Mouse (Mus musculus) intestine, embryonic 14.5 days (tissue): Measurements from ENCODE around the gene Usp4. TPM values are rescaled to one million over a fixed set of nuclear protein-coding genes. Genes with fewer than 3 reads are reported as not detected.

Experiments
- ATAC-seq: fragments of 200-750 bp; cut with Nextera tagmentation; replicated peaks from 2 replicates; pipeline ENCODE4 v1.8.0; 2017; ENCODE audit warnings: low read depth, moderate number of reproducible peaks, moderate TSS enrichment, moderate library complexity; ENCODE audit not compliant: low FRiP score, low TSS enrichment
- DNase-seq: peaks from one replicate; pipeline ENCODE4 v3.0.0-alpha.2; 2018; ENCODE audit warnings: low spot score
- H3K27ac ChIP-seq: fragments of 300-500 bp; sonication (generic); 2 replicates; pipeline ENCODE4 v1.5.1; 2014; ENCODE audit warnings: low read depth, mild to moderate bottlenecking, control low read depth
- H3K27me3 ChIP-seq: fragments of 300-500 bp; sonication (generic); replicated peaks from 2 replicates; pipeline ENCODE4 v1.6.1; 2014; ENCODE audit warnings: low read length, control low read depth; ENCODE audit not compliant: control insufficient read depth, insufficient read depth
- H3K36me3 ChIP-seq: fragments of 300-500 bp; sonication (generic); 2 replicates; pipeline ENCODE4 v1.6.1; 2014; ENCODE audit warnings: low read length, control low read depth; ENCODE audit not compliant: control insufficient read depth, insufficient read depth
- H3K4me1 ChIP-seq: fragments of 300-500 bp; sonication (generic); replicated peaks from 2 replicates; pipeline ENCODE4 v1.6.1; 2014; ENCODE audit warnings: low read length, control low read depth, mixed read lengths; ENCODE audit not compliant: control insufficient read depth, insufficient read depth
- H3K4me2 ChIP-seq: fragments of 300-500 bp; sonication (generic); 2 replicates; pipeline ENCODE4 v1.6.1; 2014; ENCODE audit warnings: low read length
- H3K4me3 ChIP-seq: fragments of 300-500 bp; sonication (generic); 2 replicates; pipeline ENCODE4 v1.5.1; 2014; ENCODE audit warnings: low read depth, low read length, control low read depth, mixed read lengths
- H3K9ac ChIP-seq: fragments of 300-500 bp; sonication (generic); 2 replicates; pipeline ENCODE4 v1.6.1; 2014; ENCODE audit warnings: mild to moderate bottlenecking, low read length
- H3K9me3 ChIP-seq: fragments of 300-500 bp; sonication (generic); 2 replicates; pipeline ENCODE4 v1.6.1; 2016; ENCODE audit warnings: low read length, control low read depth; ENCODE audit not compliant: control insufficient read depth
- WGBS: fragments of 180-500 bp; shearing (Covaris S2); extraction: QIAGEN DNeasy Blood & Tissue Kit; methylation state at CpG from one replicate; pipeline ENCODE4 v1.1.7; 2014; 5-methylcytosine and 5-hydroxymethylcytosine counted together
- polyA plus RNA-seq: library from polyadenylated mRNA; unstranded; fragments of >200 nt; fragmentation: Nextera tagmentation; extraction: Ambion mirVana; gene quantifications from 2 replicates; pipeline ENCODE4 v1.2.1, GENCODE M21; 2014

The Usp4 gene
- polyA plus RNA-seq, 1 experiment from 2014 or later: 103 TPM

GRCm38 (mm10) chr9:108339886-108340257, 7.8 kb upstream of the Usp4 start:
- WGBS: 9% methylated on average over 20 of the region's 20 CpGs
- DNase-seq (peak; percentile 64), ATAC-seq (no peak)
- H3K9me3 ChIP-seq: no peaks in the 10 kb centered on the region
- H3K4me2 ChIP-seq: peak overlapping the region; percentile 88
- peak overlapping the region; percentile 89 for H3K4me3 ChIP-seq
- H3K4me1 ChIP-seq: peaks cover 19% of the 10 kb centered on the region; the same call in 1 of the 2 replicates
- H3K36me3 ChIP-seq: peaks cover 24% of the 10 kb centered on the region
- peak overlapping the region; percentile 96 for H3K27ac ChIP-seq
- H3K9ac ChIP-seq: peak overlapping the region; percentile 93
- no peaks in the 10 kb centered on the region for H3K27me3 ChIP-seq

- Histone ChIP-seq H3K4me1 (peaks cover 19% of the 10 kb centered on the region; the same call in 1 of the 2 replicates), H3K27me3 (no peaks in the 10 kb centered on the region), H3K4me2 (peak overlapping the region; percentile 88), H3K9ac (peak overlapping the region; percentile 93), H3K4me3 (peak overlapping the region; percentile 89), H3K27ac (peak overlapping the region; percentile 96; the same call in 1 of the 2 replicates), H3K9me3 (no peaks in the 10 kb centered on the region), H3K36me3 (peaks cover 18% of the 10 kb centered on the region)
- peak; percentile 51 for DNase-seq
- 57% methylated on average over 10 of the region's 10 CpGs for WGBS
- no peak for ATAC-seq
These were observed 7.2 kb upstream of the Usp4 start for GRCm38 (mm10) chr9:108340258-108341138.

- H3K4me2 ChIP-seq: peak overlapping the region; percentile 88
- H3K4me1 ChIP-seq: peaks cover 19% of the 10 kb centered on the region; the same call in 1 of the 2 replicates
- H3K27ac ChIP-seq: peak overlapping the region; percentile 70; the same call in 1 of the 2 replicates
- ATAC-seq (no peak), DNase-seq (no peak)
- no peak overlapping the region for H3K4me3 ChIP-seq
- H3K27me3 ChIP-seq: no peaks in the 10 kb centered on the region
- no peak overlapping the region for H3K9ac ChIP-seq
- H3K9me3 ChIP-seq: no peaks in the 10 kb centered on the region
- H3K36me3 ChIP-seq: peaks cover 12% of the 10 kb centered on the region
- WGBS: 92% methylated on average over 5 of the region's 5 CpGs
These were observed 6.5 kb upstream of the Usp4 start for GRCm38 (mm10) chr9:108341139-108341475.

- H3K27me3 ChIP-seq: no peaks in the 10 kb centered on the region
- DNase-seq: no peak
- no peak overlapping the region; the same call in 1 of the 2 replicates for H3K4me2 ChIP-seq
- peak overlapping the region; percentile 70 for H3K27ac ChIP-seq
- H3K36me3 ChIP-seq: peaks cover 10% of the 10 kb centered on the region; the same call in 1 of the 2 replicates
- no peaks in the 10 kb centered on the region for H3K9me3 ChIP-seq
- H3K4me1 ChIP-seq: peaks cover 19% of the 10 kb centered on the region; the same call in 1 of the 2 replicates
- H3K9ac ChIP-seq: no peak overlapping the region
- no peak overlapping the region for H3K4me3 ChIP-seq
- ATAC-seq: no peak
These were observed 5.9 kb upstream of the Usp4 start for GRCm38 (mm10) chr9:108341801-108342200.

- no peaks in the 10 kb centered on the region for H3K27me3 ChIP-seq
- H3K4me2 ChIP-seq: peak overlapping the region; percentile 8; the same call in 1 of the 2 replicates
- H3K36me3 ChIP-seq: peaks cover 10% of the 10 kb centered on the region; the same call in 1 of the 2 replicates
- DNase-seq (no peak), ATAC-seq (no peak)
- WGBS: 19% methylated on average over 5 of the region's 5 CpGs
- H3K27ac ChIP-seq: peak overlapping the region; percentile 70
- H3K4me3 ChIP-seq: no peak overlapping the region
- peaks cover 19% of the 10 kb centered on the region; the same call in 1 of the 2 replicates for H3K4me1 ChIP-seq
- H3K9me3 ChIP-seq: no peaks in the 10 kb centered on the region
- H3K9ac ChIP-seq: no peak overlapping the region
These were observed 5.3 kb upstream of the Usp4 start for GRCm38 (mm10) chr9:108342301-108342831.

- Histone ChIP-seq H3K9ac (no peak overlapping the region), H3K9me3 (no peaks in the 10 kb centered on the region)
- WGBS: 71% methylated on average over 3 of the region's 3 CpGs
These were observed 4.3 kb upstream of the Usp4 start for GRCm38 (mm10) chr9:108343331-108343730.

GRCm38 (mm10) chr9:108343835-108344234, 3.8 kb upstream of the Usp4 start:
- Histone ChIP-seq H3K9ac (no peak overlapping the region), H3K9me3 (no peaks in the 10 kb centered on the region), H3K36me3 (no peaks in the 10 kb centered on the region), H3K4me2 (no peak overlapping the region), H3K4me3 (no peak overlapping the region), H3K27ac (peak overlapping the region; percentile 70; the same call in 1 of the 2 replicates), H3K27me3 (no peaks in the 10 kb centered on the region), H3K4me1 (peaks cover 22% of the 10 kb centered on the region; the same call in 1 of the 2 replicates)
- WGBS: 91% methylated on average over 1 of the region's 1 CpGs
- DNase-seq (no peak), ATAC-seq (no peak)

More at GRCm38 (mm10) chr9:108343331-108343730, 4.3 kb upstream of the Usp4 start:
- no peak overlapping the region for H3K4me2 ChIP-seq
- H3K36me3 ChIP-seq: peaks cover 2% of the 10 kb centered on the region; the same call in 1 of the 2 replicates
- H3K4me1 ChIP-seq: peaks cover 19% of the 10 kb centered on the region; the same call in 1 of the 2 replicates
- H3K4me3 ChIP-seq: no peak overlapping the region
- no peaks in the 10 kb centered on the region for H3K27me3 ChIP-seq
- peak overlapping the region; percentile 70 for H3K27ac ChIP-seq
- no peak for ATAC-seq
- no peak for DNase-seq

- no peaks in the 10 kb centered on the region for H3K27me3 ChIP-seq
- H3K9me3 ChIP-seq: no peaks in the 10 kb centered on the region
- no peak overlapping the region for H3K27ac ChIP-seq
- no peak overlapping the region for H3K4me2 ChIP-seq
- ATAC-seq: no peak
- no peak overlapping the region for H3K4me3 ChIP-seq
- no peaks in the 10 kb centered on the region for H3K36me3 ChIP-seq
- peaks cover 25% of the 10 kb centered on the region; the same call in 1 of the 2 replicates for H3K4me1 ChIP-seq
- DNase-seq: no peak
- H3K9ac ChIP-seq: no peak overlapping the region
- WGBS: 84% methylated on average over 4 of the region's 4 CpGs
These were observed 3.2 kb upstream of the Usp4 start for GRCm38 (mm10) chr9:108344471-108344870.
